8 mouse cellular contexts compared by ENCODE assay signal in the genomic region with DNA sequence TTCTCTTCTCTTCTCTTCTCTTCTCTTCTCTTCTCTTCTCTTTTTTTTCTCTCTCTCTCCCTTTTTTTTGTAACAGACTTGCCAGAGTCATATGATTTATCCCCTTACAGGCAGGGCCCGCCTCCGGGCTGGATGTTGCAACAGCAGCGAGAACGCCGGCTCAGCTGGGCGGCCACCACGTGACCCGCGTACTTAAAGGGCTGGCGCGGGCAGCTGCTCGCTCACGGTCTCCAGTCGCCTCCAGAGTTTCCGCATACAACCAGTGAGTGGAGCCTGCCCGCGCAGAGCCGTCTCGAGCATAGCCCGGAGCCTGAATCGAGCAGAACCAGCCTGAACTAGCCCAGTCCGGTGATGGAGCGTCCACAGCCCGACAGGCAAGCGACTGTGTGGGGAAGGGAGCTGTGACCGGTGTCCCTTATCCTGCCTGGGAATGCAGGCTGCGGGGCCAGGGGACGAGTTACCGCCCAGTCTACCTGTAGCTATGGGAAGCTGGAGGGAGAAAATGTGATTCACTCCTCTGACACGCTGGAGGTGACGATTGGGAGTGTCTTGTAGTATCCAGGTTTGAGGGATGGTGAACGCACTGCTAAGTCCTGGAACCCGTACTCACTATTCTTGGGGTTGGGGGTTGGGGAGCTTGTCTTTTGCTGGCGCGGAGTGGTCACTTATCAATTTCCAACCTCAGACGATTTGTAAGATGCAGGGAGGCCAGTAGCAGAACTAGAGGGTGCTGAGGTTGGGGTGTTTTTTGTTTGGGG. TPM values are rescaled to one million over a fixed set of nuclear protein-coding genes. Genes with fewer than 3 reads are reported as not detected.
DNase-seq lines count a peak whose midpoint lies in the region; ATAC-seq lines count a peak whose summit lies in the region.

A gene (plus strand): TSS at position 223 of the 758 bp plus-strand sequence.

- H3K4me2 ChIP-seq in intestine, embryonic 15.5 days (replicated peaks), result peak within 1 kb of the TSS; percentile 93

- peak within 1 kb of the TSS; percentile 59 for H3K4me3 ChIP-seq in intestine, embryonic 15.5 days (replicated peaks)

- peak; percentile 97 for DNase-seq in adrenal gland, adult 2 months
- peak; percentile 86 for DNase-seq in embryo, embryonic 9.5 days (ENCODE audit: extremely low spot score)
- peak; percentile 90 to 91 for DNase-seq in gastrocnemius, postnatal 36 days
- peak; percentile 87 to 93 for DNase-seq in left cerebral cortex, postnatal 14 days (ENCODE audit: low spot score in 2 of 2)
- DNase-seq in right cerebral cortex, postnatal 14 days, result peak; percentile 89
- DNase-seq in urinary bladder, postnatal 25 days (ENCODE audit: low spot score), result peak; percentile 92

- no peaks in the 10 kb centered on the region for H3K9me3 ChIP-seq in intestine, embryonic 15.5 days

- H3K36me3 ChIP-seq in intestine, embryonic 15.5 days, result no peaks in the 10 kb centered on the region

- intact Hi-C loops in gastrocnemius, postnatal 36 days (cut with DNase I), result no loop called here
- intact Hi-C loops in left cerebral cortex, postnatal 14 days (cut with DNase I), result no loop called here

- H3K4me1 ChIP-seq in intestine, embryonic 15.5 days (replicated peaks), result peaks cover 11% of the 10 kb centered on the region

- H3K9ac ChIP-seq in intestine, embryonic 15.5 days, result peak within 1 kb of the TSS; percentile 69

- peak; percentile 95 for ATAC-seq in intestine, embryonic 15.5 days
- ATAC-seq in megakaryocyte-erythroid progenitor cell, adult 5-6 weeks (replicated peaks; ENCODE audit: low FRiP score, low TSS enrichment, poor library complexity, severe bottlenecking), result peak; percentile 93

- whole genome bisulfite sequencing in intestine, embryonic 15.5 days, result under 1% methylated on average over 36 of the region's 36 CpGs

- H3K27ac ChIP-seq in intestine, embryonic 15.5 days, result peak within 1 kb of the TSS; percentile 56; the same call in 1 of the 2 replicates

- no peaks in the 10 kb centered on the region for H3K27me3 ChIP-seq in intestine, embryonic 15.5 days (replicated peaks)

RNA-seq across cellular contexts. Expression of the gene that starts here (rescaled TPM):
- total RNA-seq in adrenal gland, adult 2 months (2021), result 100 to 1,000 TPM in 1 of 2 experiments, 10 to 100 TPM in 1; 59.0 to 146 TPM
- 37.4 and 66.4 TPM in 2 replicates for polyA plus RNA-seq in adrenal gland, adult 2 months (2012; rRNA removed)
- total RNA-seq in gastrocnemius, postnatal 36 days (2021), result 1 to 10 TPM; 6.8 to 8.2 TPM
- 17.8 and 18.6 TPM in 2 replicates for polyA plus RNA-seq in intestine, embryonic 15.5 days (2015; fragmentation: Nextera tagmentation; extraction: Ambion mirVana)
- total RNA-seq in left cerebral cortex, postnatal 14 days (2021), result 1 to 10 TPM; 4.3 to 5.1 TPM
- total RNA-seq in megakaryocyte-erythroid progenitor cell, adult 5-6 weeks (2014; fragmentation: Nextera tagmentation), result 1.8 TPM in 1 of 2 replicates, not detected in the other
- total RNA-seq in megakaryocyte-erythroid progenitor cell, adult 5-6 weeks (2017), result 1.1 TPM in 1 of 2 replicates, not detected in the other

Comparison
In these comparisons a context has a peak if more than half of its experiments do, and no peak if none do; other contexts are left out.
1. Peak in every context shown above with its lines: DNase-seq, ATAC-seq, H3K4me3 ChIP-seq and H3K27ac ChIP-seq.
2. RNA of the gene that starts here (total RNA-seq): 59.0 to 146 TPM in adrenal gland, adult 2 months; 6.8 to 8.2 TPM in gastrocnemius, postnatal 36 days, 4.3 to 5.1 TPM in left cerebral cortex, postnatal 14 days and 1.1 to 1.8 TPM in megakaryocyte-erythroid progenitor cell, adult 5-6 weeks; every median in the first group is over 4 times any median in the second.